Mouse (Mus musculus) liver, embryonic 14.5 days (tissue): ENCODE data around the gene Dcbld1. TPM values are rescaled to one million over a fixed set of nuclear protein-coding genes. Genes with fewer than 3 reads are reported as not detected.

Source experiments
- ATAC-seq: fragments of 200-750 bp; cut with Nextera tagmentation; 2 replicates; pipeline ENCODE4 v1.8.0; 2017; ENCODE audit warnings: moderate number of reproducible peaks, mild to moderate bottlenecking, moderate library complexity; ENCODE audit not compliant: insufficient read depth
- DNase-seq, 3 experiments: peaks; one replicate each; pipeline ENCODE4 v3.0.0-alpha.2; 2012 to 2013; ENCODE audit warnings: low read depth in 3 of 3, low spot score in 3 of 3
- H3K27ac ChIP-seq: fragments of 300-500 bp; sonication (generic); 2 replicates; pipeline ENCODE4 v1.5.1; 2014; ENCODE audit warnings: moderate library complexity, mild to moderate bottlenecking, control low read depth, inconsistent platforms
- H3K27me3 ChIP-seq: fragments of 300-500 bp; sonication (generic); 2 replicates; pipeline ENCODE4 v1.6.1; 2014; ENCODE audit warnings: mild to moderate bottlenecking, low read length, moderate library complexity; ENCODE audit not compliant: control insufficient read depth, insufficient read depth
- H3K36me3 ChIP-seq: fragments of 300-500 bp; sonication (generic); replicated peaks from 2 replicates; pipeline ENCODE4 v1.6.1; 2014; ENCODE audit warnings: low read depth; ENCODE audit not compliant: control insufficient read depth, insufficient read depth
- H3K4me1 ChIP-seq, 2 experiments: fragments of 200-500 bp in 1 of 2; fragments of 300-500 bp in 1 of 2; sonication (generic) in 1 of 2; replicated peaks; 2 replicates each; pipeline ENCODE4 v1.6.1; 2012 to 2014; ENCODE audit warnings: antibody characterized with exemption in 1 of 2, inconsistent platforms in 1 of 2, low read length in 1 of 2; ENCODE audit not compliant: control insufficient read depth in 2 of 2, insufficient read depth in 2 of 2
- H3K4me2 ChIP-seq: fragments of 300-500 bp; sonication (generic); 2 replicates; pipeline ENCODE4 v1.6.1; 2014; ENCODE audit warnings: low read depth, mild to moderate bottlenecking, control low read depth, moderate library complexity
- H3K4me3 ChIP-seq, 2 experiments: fragments of 200-500 bp in 1 of 2; fragments of 300-500 bp in 1 of 2; sonication (generic) in 1 of 2; 2 replicates each; pipeline ENCODE4 v1.5.1; 2012 to 2014; ENCODE audit warnings: low read depth in 2 of 2, low read length in 2 of 2, mild to moderate bottlenecking in 2 of 2, control low read depth in 1 of 2, inconsistent platforms in 1 of 2, moderate library complexity in 1 of 2; ENCODE audit not compliant: insufficient read depth in 1 of 2
- H3K9ac ChIP-seq: fragments of 300-500 bp; sonication (generic); replicated peaks from 2 replicates; pipeline ENCODE4 v1.6.1; 2014; ENCODE audit warnings: mild to moderate bottlenecking, control low read depth, moderate library complexity
- H3K9me3 ChIP-seq: fragments of 300-500 bp; sonication (generic); 2 replicates; pipeline ENCODE4 v1.6.1; 2016; ENCODE audit warnings: low read length, mixed read lengths; ENCODE audit not compliant: control insufficient read depth
- CTCF ChIP-seq: IDR thresholded peaks from 2 replicates; pipeline ENCODE4 v1.5.1; 2016; ENCODE audit warnings: antibody characterized with exemption, low read depth, control low read depth
- EP300 ChIP-seq: IDR thresholded peaks from 2 replicates; pipeline ENCODE4 v1.6.1; 2016; ENCODE audit warnings: antibody characterized with exemption, low read depth
- WGBS: fragments of 180-500 bp; shearing (Covaris S2); extraction: QIAGEN DNeasy Blood & Tissue Kit; methylation state at CpG from one replicate; pipeline ENCODE4 v1.1.7; 2014; ENCODE audit not compliant: insufficient replicate concordance; 5-methylcytosine and 5-hydroxymethylcytosine counted together
- polyA plus RNA-seq, 2 experiments: library from polyadenylated mRNA; depleted of rRNA in 1 of 2; stranded (reverse) in 1 of 2; unstranded in 1 of 2; fragments of >200 nt; fragmentation: Nextera tagmentation in 1 of 2; extraction: Ambion mirVana in 1 of 2; gene quantifications; 2 replicates each; pipeline versions ENCODE4 v1.2.1 to v1.2.3; 2012 to 2014

The Dcbld1 gene
- polyA plus RNA-seq, 2 experiments, result 1.9 to 2.9 TPM

DNA sequence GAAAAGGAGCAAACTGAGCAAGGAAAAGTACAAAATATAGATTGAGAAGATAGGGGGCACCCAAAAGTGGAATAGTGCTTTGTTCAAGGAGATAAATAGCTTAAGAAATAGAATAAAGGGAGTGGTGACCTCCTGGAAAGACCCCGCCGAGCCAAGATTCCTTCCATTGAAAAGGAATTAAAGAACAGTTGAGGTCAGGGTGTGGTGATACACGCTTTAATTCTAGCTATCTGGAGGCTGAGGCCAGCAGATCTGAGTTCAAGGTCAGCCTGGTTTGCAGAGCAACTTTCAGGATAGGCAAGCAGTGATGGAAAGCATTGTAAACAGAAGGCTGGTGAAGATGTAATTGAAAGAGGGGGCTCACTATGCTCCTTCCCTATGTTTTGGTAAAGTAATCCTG lies 12.8 kb downstream of the Dcbld1 start:
- no peaks in the 10 kb centered on the region for H3K27me3 ChIP-seq
- no peak for DNase-seq
- no peak overlapping the region for H3K9ac ChIP-seq
- WGBS, result 79% methylated on average over 3 of the region's 3 CpGs
- no peak overlapping the region for H3K4me2 ChIP-seq
- 0 out of 4 replicates have a peak, but pooled peaks cover 0 to 4% of the 10 kb centered on the region in 2 experiments for H3K4me1 ChIP-seq
- TF ChIP-seq CTCF (no peak), EP300 (no peak)
- no peak for ATAC-seq
- H3K9me3 ChIP-seq, result no peaks in the 10 kb centered on the region
- no peak overlapping the region for H3K4me3 ChIP-seq
- H3K27ac ChIP-seq, result no peak overlapping the region
- H3K36me3 ChIP-seq, result no peaks in the 10 kb centered on the region

GRCm38 (mm10) chr10:52252240-52252639 lies 18.8 kb downstream of the Dcbld1 start:
- Histone ChIP-seq H3K9ac (no peak overlapping the region), H3K9me3 (no peaks in the 10 kb centered on the region), H3K4me2 (no peak overlapping the region), H3K27ac (no peak overlapping the region), H3K4me1 (no peaks in the 10 kb centered on the region), H3K4me3 (no peak overlapping the region), H3K27me3 (no peaks in the 10 kb centered on the region), H3K36me3 (no peaks in the 10 kb centered on the region)
- TF ChIP-seq EP300, result no peak
- no peak for TF ChIP-seq CTCF
- ATAC-seq, result no peak
- WGBS, result 72% methylated on average over 1 of the region's 1 CpGs
- no peak for DNase-seq

GRCm38 (mm10) chr10:52253426-52253825 lies 20.0 kb downstream of the Dcbld1 start:
- no peak for DNase-seq
- Histone ChIP-seq H3K9ac (no peak overlapping the region), H3K4me2 (no peak overlapping the region), H3K36me3 (no peaks in the 10 kb centered on the region), H3K4me3 (no peak overlapping the region), H3K9me3 (no peaks in the 10 kb centered on the region), H3K4me1 (no peaks in the 10 kb centered on the region), H3K27me3 (no peaks in the 10 kb centered on the region), H3K27ac (no peak overlapping the region)
- 69% methylated on average over 11 of the region's 11 CpGs for WGBS
- TF ChIP-seq CTCF (no peak), EP300 (no peak)
- no peak for ATAC-seq

- H3K4me2 ChIP-seq, result no peak overlapping the region
- H3K9ac ChIP-seq, result no peak overlapping the region
- H3K9me3 ChIP-seq, result no peaks in the 10 kb centered on the region
- no peak for DNase-seq
- 66% methylated on average over 2 of the region's 2 CpGs for WGBS
- TF ChIP-seq EP300, result no peak
- no peak for TF ChIP-seq CTCF
- H3K27ac ChIP-seq, result no peak overlapping the region
- H3K4me3 ChIP-seq, result no peak overlapping the region
- H3K4me1 ChIP-seq, result no peaks in the 10 kb centered on the region
- no peaks in the 10 kb centered on the region for H3K36me3 ChIP-seq
- H3K27me3 ChIP-seq, result no peaks in the 10 kb centered on the region
- no peak for ATAC-seq
Observed at GRCm38 (mm10) chr10:52257768-52258167, 24.3 kb downstream of the Dcbld1 start.

GRCm38 (mm10) chr10:52258180-52258948 lies 24.9 kb downstream of the Dcbld1 start:
- no peak for ATAC-seq
- no peaks in the 10 kb centered on the region for H3K27me3 ChIP-seq
- DNase-seq, result no peak
- H3K4me2 ChIP-seq, result no peak overlapping the region
- no peak overlapping the region for H3K9ac ChIP-seq
- no peaks in the 10 kb centered on the region for H3K9me3 ChIP-seq
- WGBS, result 61% methylated on average over 13 of the region's 13 CpGs
- H3K27ac ChIP-seq, result no peak overlapping the region
- H3K4me1 ChIP-seq, result no peaks in the 10 kb centered on the region
- no peak overlapping the region for H3K4me3 ChIP-seq
- H3K36me3 ChIP-seq, result no peaks in the 10 kb centered on the region
- TF ChIP-seq EP300, result no peak
- no peak for TF ChIP-seq CTCF
